Mouse (Mus musculus): ENCODE results near the gene Slc28a1.

DNA sequence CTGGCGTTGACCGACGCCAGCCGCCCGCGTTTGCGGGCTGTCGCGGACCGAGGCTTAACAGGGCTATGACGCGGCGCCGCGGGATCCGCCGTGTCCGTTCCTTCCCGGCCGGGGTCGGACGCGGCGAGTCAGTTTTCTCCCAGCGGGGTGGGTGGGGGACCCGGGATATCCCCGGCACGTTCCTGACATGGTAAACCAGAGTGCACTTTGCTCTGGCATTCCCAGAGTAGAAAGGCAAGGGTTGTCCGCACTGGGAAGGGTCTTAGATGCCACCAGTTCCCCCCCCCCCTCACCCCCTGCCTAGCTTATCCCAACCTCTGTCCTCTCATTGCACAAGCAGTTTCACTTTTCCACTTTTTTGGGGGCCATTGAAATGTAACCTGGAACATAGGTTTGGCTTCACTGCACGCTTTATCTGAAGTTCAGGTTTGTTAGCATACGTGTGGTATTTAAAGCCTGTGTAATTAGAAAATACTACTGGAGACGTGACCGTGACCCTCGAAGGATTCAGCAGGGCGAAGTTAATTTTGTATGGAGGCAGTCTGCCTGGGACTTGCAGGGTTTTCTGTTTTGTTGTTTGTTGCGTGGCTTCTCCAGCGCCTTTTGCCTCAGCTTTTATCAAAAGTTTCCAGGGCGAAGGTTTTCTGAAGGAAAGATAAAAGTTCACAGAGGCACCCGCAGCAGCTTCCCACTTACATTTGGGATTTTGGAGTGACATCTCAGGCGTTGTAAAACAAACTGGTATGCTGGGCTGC lies 99.7 kb downstream of the Slc28a1 start:
- TF ChIP-seq CTCF (IDR thresholded peaks at IDR 0.05) (no peak), EP300 (IDR thresholded peaks at IDR 0.05) (no peak)
